Mouse (Mus musculus) C2C12 (cell line): ENCODE measurements at regions not wholly inside any gene's neighbourhood (a gene's known extent, or its start where the extent isn't known, plus 50 kb on each side); places are given as distances from the start of the nearest gene placed in this dataset.

Experiments
- CTCF ChIP-seq: IDR thresholded peaks from one replicate; pipeline ENCODE4 v1.5.1; 2011; ENCODE audit not compliant: control insufficient read depth, insufficient read depth, insufficient read length
- MYOD1 ChIP-seq: IDR thresholded peaks from one replicate; pipeline ENCODE4 v1.6.1; 2011; ENCODE audit warnings: low read depth; ENCODE audit not compliant: control insufficient read depth, insufficient read length
- MYOG ChIP-seq: IDR thresholded peaks from one replicate; pipeline ENCODE4 v1.6.1; 2011; ENCODE audit not compliant: control insufficient read depth, insufficient read length; ENCODE audit errors: extremely low read depth
- USF1 ChIP-seq: IDR thresholded peaks from one replicate; pipeline ENCODE4 v1.6.1; 2011; ENCODE audit warnings: low read depth, mild to moderate bottlenecking, control low read depth, moderate library complexity

- TF ChIP-seq CTCF (no peak), MYOG (no peak), USF1 (no peak), MYOD1 (no peak)
These were observed 588.6 kb upstream of the Mef2c start for GRCm38 (mm10) chr13:82915194-82915593.
